Comparison of ENCODE assay signal across 8 mouse cellular contexts in the genomic region with DNA sequence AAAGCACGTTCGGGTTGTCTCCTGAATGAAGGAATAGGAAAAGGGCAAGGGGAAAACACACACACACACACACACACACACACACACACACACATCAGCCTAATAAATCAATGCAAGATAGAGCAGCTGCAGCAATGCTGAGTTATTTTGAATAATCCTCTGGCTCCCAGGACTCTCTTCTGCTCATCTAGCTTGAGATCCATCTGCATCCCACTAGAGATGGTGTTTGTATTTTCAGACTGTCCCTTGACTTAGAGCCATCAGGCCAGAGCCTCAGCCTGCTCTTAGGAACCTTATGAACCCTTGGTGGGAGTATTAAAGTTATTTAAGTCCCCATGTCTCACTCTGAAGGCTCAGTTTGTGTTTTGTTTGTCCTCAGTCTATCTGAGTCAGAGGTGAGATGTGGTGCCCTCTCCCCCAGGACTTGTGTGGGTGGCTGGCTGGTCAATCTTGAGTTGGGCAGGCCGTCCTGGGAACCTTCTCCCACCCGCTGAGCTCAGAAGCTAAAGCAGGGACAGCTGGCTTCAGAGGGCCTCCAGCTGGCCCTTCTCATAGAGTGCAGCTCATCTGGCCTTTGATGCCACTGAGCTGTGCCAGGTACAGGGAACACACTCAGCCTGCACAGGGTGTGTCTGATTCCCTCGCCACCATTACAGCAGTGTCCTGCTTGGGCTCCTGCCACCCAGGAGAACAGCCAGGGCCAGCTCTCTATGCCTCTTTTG.
DNase-seq lines count a peak whose midpoint lies in the region; ATAC-seq lines count a peak whose summit lies in the region.

No protein-coding gene starts in this region.

- no peak overlapping the region for H3K9ac ChIP-seq in limb, embryonic 15.5 days

- H3K27me3 ChIP-seq in limb, embryonic 15.5 days, result no peaks in the 10 kb centered on the region

- H3K4me3 ChIP-seq in limb, embryonic 15.5 days, result no peak overlapping the region

- no peak overlapping the region for H3K4me2 ChIP-seq in limb, embryonic 15.5 days

- ATAC-seq in limb, embryonic 15.5 days (ENCODE audit: insufficient number of reproducible peaks, low FRiP score, low TSS enrichment, low read depth), result no peak
- ATAC-seq in activated CD4-positive, CD25-positive, alpha-beta regulatory T cell, adult 4 months, result no peak
- ATAC-seq in granulocyte monocyte progenitor cell, adult 5-6 weeks (replicated peaks; ENCODE audit: poor library complexity, severe bottlenecking), result no peak

- intact Hi-C loops in heart, postnatal 14 days (cut with DNase I), result loop anchor here (5.0 kb wide), 1 partner anchor 94 kb away; a partner anchor contains a TSS

- H3K27ac ChIP-seq in limb, embryonic 15.5 days, result peak overlapping the region; percentile 85

- no peaks in the 10 kb centered on the region for H3K36me3 ChIP-seq in limb, embryonic 15.5 days

- WGBS in limb, embryonic 15.5 days, result 49% methylated on average over 5 of the region's 5 CpGs

- H3K9me3 ChIP-seq in limb, embryonic 15.5 days, result no peaks in the 10 kb centered on the region

- peaks cover 42% of the 10 kb centered on the region for H3K4me1 ChIP-seq in limb, embryonic 15.5 days

- peak; percentile 6 for DNase-seq in urinary bladder, postnatal 25 days (ENCODE audit: low spot score)
- DNase-seq in urinary bladder, adult 2 months (ENCODE audit: low spot score), result no peak
- DNase-seq in heart, postnatal 14 days, result peak; percentile 58 to 70
- DNase-seq in right cerebral cortex, postnatal 36 days (ENCODE audit: low spot score in 2 of 2), result no peak
- no peak for DNase-seq in cerebellum, adult 9-10 months

Comparison
In these comparisons a context has a peak if more than half of its experiments do, and no peak if none do; other contexts are left out.
1. DNase-seq: peak in urinary bladder, postnatal 25 days (single experiment) and heart, postnatal 14 days (2 of 2); none in urinary bladder, adult 2 months (single experiment), right cerebral cortex, postnatal 36 days (0 of 2) and cerebellum, adult 9-10 months (single experiment).